Mouse (Mus musculus) neural tube, embryonic 12.5 days (tissue): ENCODE results near the gene Gm9508. TPM values are rescaled to one million over a fixed set of nuclear protein-coding genes. Genes with fewer than 3 reads are reported as not detected.
"Not testable (repeated sequence)": the region's sequence is repeated elsewhere in the genome, so short reads cannot be mapped to it uniquely, and the experiment has no call there.

Experiments used
- ATAC-seq: fragments of 200-750 bp; cut with Nextera tagmentation; 2 replicates; pipeline ENCODE4 v1.8.0; 2017; ENCODE audit warnings: low read depth, mild to moderate bottlenecking, moderate TSS enrichment, moderate library complexity; ENCODE audit not compliant: low FRiP score
- H3K27ac ChIP-seq: fragments of 300-500 bp; sonication (generic); 2 replicates; pipeline ENCODE4 v1.5.1; 2016
- H3K27me3 ChIP-seq: fragments of 300-500 bp; sonication (generic); replicated peaks from 2 replicates; pipeline ENCODE4 v1.6.1; 2016; ENCODE audit warnings: mild to moderate bottlenecking
- H3K36me3 ChIP-seq: fragments of 300-500 bp; sonication (generic); 2 replicates; pipeline ENCODE4 v1.6.1; 2016; ENCODE audit warnings: mild to moderate bottlenecking
- H3K4me1 ChIP-seq: fragments of 300-500 bp; sonication (generic); 2 replicates; pipeline ENCODE4 v1.6.1; 2016
- H3K4me2 ChIP-seq: fragments of 300-500 bp; sonication (generic); replicated peaks from 2 replicates; pipeline ENCODE4 v1.6.1; 2016; ENCODE audit warnings: mild to moderate bottlenecking
- H3K4me3 ChIP-seq: fragments of 300-500 bp; sonication (generic); 2 replicates; pipeline ENCODE4 v1.5.1; 2016
- H3K9ac ChIP-seq: fragments of 300-500 bp; sonication (generic); 2 replicates; pipeline ENCODE4 v1.6.1; 2016; ENCODE audit warnings: mild to moderate bottlenecking
- H3K9me3 ChIP-seq: fragments of 300-500 bp; sonication (generic); 2 replicates; pipeline ENCODE4 v1.6.1; 2016; ENCODE audit warnings: mild to moderate bottlenecking
- WGBS: fragments of 180-500 bp; shearing (Covaris S2); methylation state at CpG from one replicate; pipeline ENCODE4 v1.1.7; 2016; 5-methylcytosine and 5-hydroxymethylcytosine counted together
- polyA plus RNA-seq: library from polyadenylated mRNA; unstranded; fragments of >200 nt; fragmentation: Nextera tagmentation; extraction: Ambion mirVana; gene quantifications from 2 replicates; pipeline ENCODE4 v1.2.1, GENCODE M21; 2016

The Gm9508 gene
- polyA plus RNA-seq, 1 experiment from 2014 or later, result not detected

GRCm38 (mm10) chr10:77706326-77706725, 9.3 kb upstream of the Gm9508 start, which contains the start of gene Gm10272:
Gene Gm10272 (plus strand): TSS chr10:77706626.
- Histone ChIP-seq H3K9me3 (peaks cover 18% of the 10 kb centered on the region), H3K27me3 (no peaks in the 10 kb centered on the region), H3K4me1 (no peaks in the 10 kb centered on the region), H3K4me2 (no peak within 1 kb of the TSS), H3K4me3 (no peak within 1 kb of the TSS), H3K36me3 (no peaks in the 10 kb centered on the region), H3K27ac (no peak within 1 kb of the TSS), H3K9ac (no peak within 1 kb of the TSS)
- WGBS, result 87% methylated on average over 1 of the region's 1 CpGs
- ATAC-seq, result no peak

- H3K4me3 ChIP-seq, ATAC-seq, H3K27ac ChIP-seq, H3K9me3 ChIP-seq, H3K4me2 ChIP-seq, H3K9ac ChIP-seq, H3K36me3 ChIP-seq: not testable (repeated sequence)
- H3K4me1 ChIP-seq, result peaks cover 15% of the 10 kb centered on the region
- H3K27me3 ChIP-seq, result peaks cover 31% of the 10 kb centered on the region
- 75% methylated on average over 3 of the region's 3 CpGs for WGBS
Measured at GRCm38 (mm10) chr10:77690356-77690807, 6.7 kb downstream of the Gm9508 start, which contains the start of gene Gm19402. Gene Gm19402 (minus strand): TSS chr10:77690757.

GRCm38 (mm10) chr10:77687021-77687420, 10.0 kb downstream of the Gm9508 start:
- Histone ChIP-seq H3K36me3 (no peaks in the 10 kb centered on the region), H3K4me2 (no peak overlapping the region), H3K9ac (no peak overlapping the region), H3K4me1 (peaks cover 15% of the 10 kb centered on the region), H3K27ac (no peak overlapping the region), H3K4me3 (no peak overlapping the region), H3K27me3 (peaks cover 36% of the 10 kb centered on the region), H3K9me3 (no peaks in the 10 kb centered on the region)
- ATAC-seq, result no peak
- WGBS, result 25% methylated on average over 10 of the region's 10 CpGs

- WGBS, result 8% methylated on average over 22 of the region's 22 CpGs
- Histone ChIP-seq H3K27me3 (peaks cover 36% of the 10 kb centered on the region), H3K9me3 (no peaks in the 10 kb centered on the region)
Measured at GRCm38 (mm10) chr10:77685895-77686664, 11.0 kb downstream of the Gm9508 start, which contains the start of gene Tspear. Gene Tspear (plus strand): TSS chr10:77686569.

GRCm38 (mm10) chr10:77684181-77684580, 12.9 kb downstream of the Gm9508 start:
- Histone ChIP-seq H3K36me3 (no peaks in the 10 kb centered on the region), H3K27me3 (peaks cover 42% of the 10 kb centered on the region), H3K4me2 (no peak overlapping the region), H3K9ac (no peak overlapping the region), H3K4me3 (no peak overlapping the region), H3K4me1 (peaks cover 9% of the 10 kb centered on the region), H3K9me3 (no peaks in the 10 kb centered on the region), H3K27ac (no peak overlapping the region)
- 41% methylated on average over 8 of the region's 8 CpGs for WGBS
- ATAC-seq, result no peak

More at GRCm38 (mm10) chr10:77685895-77686664, 11.0 kb downstream of the Gm9508 start, which contains the start of gene Tspear:
- H3K4me1 ChIP-seq, result peaks cover 15% of the 10 kb centered on the region
- no peak within 1 kb of the TSS for H3K9ac ChIP-seq
- no peak within 1 kb of the TSS for H3K27ac ChIP-seq
- H3K36me3 ChIP-seq, result no peaks in the 10 kb centered on the region
- no peak within 1 kb of the TSS for H3K4me3 ChIP-seq
- H3K4me2 ChIP-seq, result no peak within 1 kb of the TSS
- ATAC-seq, result no peak

- Histone ChIP-seq H3K36me3 (no peaks in the 10 kb centered on the region), H3K27me3 (peaks cover 47% of the 10 kb centered on the region), H3K27ac (no peak overlapping the region), H3K4me1 (peaks cover 5% of the 10 kb centered on the region), H3K9ac (no peak overlapping the region), H3K4me2 (no peak overlapping the region), H3K9me3 (no peaks in the 10 kb centered on the region), H3K4me3 (no peak overlapping the region)
- WGBS, result 77% methylated on average over 7 of the region's 7 CpGs
- no peak for ATAC-seq
Measured at GRCm38 (mm10) chr10:77682994-77683393, 14.0 kb downstream of the Gm9508 start.

- H3K27me3 ChIP-seq, result peaks cover 42% of the 10 kb centered on the region
- WGBS, result under 1% methylated on average over 35 of the region's 35 CpGs
- no peak overlapping the region for H3K27ac ChIP-seq
- H3K9me3 ChIP-seq, result no peaks in the 10 kb centered on the region
- peak overlapping the region; percentile 63 for H3K4me2 ChIP-seq
- peaks cover 8% of the 10 kb centered on the region for H3K4me1 ChIP-seq
- H3K4me3 ChIP-seq, result peak overlapping the region; percentile 23
- no peaks in the 10 kb centered on the region for H3K36me3 ChIP-seq
- H3K9ac ChIP-seq, result 0 out of 2 replicates have a peak overlapping the region, but pooled peaks have one; percentile 29
- ATAC-seq, result no peak; the same call in 1 of the 2 replicates
Measured at GRCm38 (mm10) chr10:77677562-77677961, 19.5 kb downstream of the Gm9508 start.

- Histone ChIP-seq H3K9me3 (no peaks in the 10 kb centered on the region), H3K4me2 (no peak overlapping the region), H3K9ac (no peak overlapping the region), H3K4me3 (no peak overlapping the region), H3K36me3 (no peaks in the 10 kb centered on the region), H3K27ac (no peak overlapping the region), H3K4me1 (peaks cover 8% of the 10 kb centered on the region), H3K27me3 (peaks cover 32% of the 10 kb centered on the region)
- WGBS, result 59% methylated on average over 13 of the region's 13 CpGs
- ATAC-seq, result no peak
Measured at GRCm38 (mm10) chr10:77673765-77674164, 23.3 kb downstream of the Gm9508 start.

GRCm38 (mm10) chr10:77671519-77671918, 25.5 kb downstream of the Gm9508 start:
- Histone ChIP-seq H3K27ac (no peak overlapping the region), H3K27me3 (peaks cover 10% of the 10 kb centered on the region), H3K4me2 (no peak overlapping the region), H3K9ac (no peak overlapping the region), H3K9me3 (no peaks in the 10 kb centered on the region), H3K4me3 (no peak overlapping the region), H3K36me3 (no peaks in the 10 kb centered on the region), H3K4me1 (no peaks in the 10 kb centered on the region)
- no peak for ATAC-seq
- 86% methylated on average over 4 of the region's 4 CpGs for WGBS

GRCm38 (mm10) chr10:77670710-77671109, 26.3 kb downstream of the Gm9508 start:
- Histone ChIP-seq H3K4me1 (no peaks in the 10 kb centered on the region), H3K9me3 (no peaks in the 10 kb centered on the region), H3K4me2 (no peak overlapping the region), H3K36me3 (no peaks in the 10 kb centered on the region), H3K9ac (no peak overlapping the region), H3K4me3 (no peak overlapping the region), H3K27ac (no peak overlapping the region), H3K27me3 (peaks cover 2% of the 10 kb centered on the region; the same call in 1 of the 2 replicates)
- ATAC-seq, result no peak
- WGBS, result 80% methylated on average over 4 of the region's 4 CpGs

GRCm38 (mm10) chr10:77667402-77667801, 29.6 kb downstream of the Gm9508 start:
- Histone ChIP-seq H3K36me3 (no peaks in the 10 kb centered on the region), H3K9ac (no peak overlapping the region), H3K9me3 (no peaks in the 10 kb centered on the region), H3K4me3 (no peak overlapping the region), H3K27me3 (no peaks in the 10 kb centered on the region), H3K27ac (no peak overlapping the region), H3K4me1 (peaks cover 6% of the 10 kb centered on the region; the same call in 1 of the 2 replicates), H3K4me2 (no peak overlapping the region)
- 97% methylated on average over 4 of the region's 4 CpGs for WGBS
- ATAC-seq, result no peak

- Histone ChIP-seq H3K27ac (no peak overlapping the region), H3K27me3 (no peaks in the 10 kb centered on the region), H3K4me2 (no peak overlapping the region), H3K36me3 (no peaks in the 10 kb centered on the region), H3K9me3 (no peaks in the 10 kb centered on the region), H3K4me1 (peaks cover 6% of the 10 kb centered on the region; the same call in 1 of the 2 replicates), H3K9ac (no peak overlapping the region), H3K4me3 (no peak overlapping the region)
- ATAC-seq, result no peak
- 86% methylated on average over 8 of the region's 8 CpGs for WGBS
Measured at GRCm38 (mm10) chr10:77666342-77666741, 30.7 kb downstream of the Gm9508 start.
